Mouse (Mus musculus) stomach, embryonic 14.5 days (tissue): ENCODE measurements around the gene Ubxn6. TPM values are rescaled to one million over a fixed set of nuclear protein-coding genes. Genes with fewer than 3 reads are reported as not detected.

Experiments
- ATAC-seq: fragments of 200-750 bp; cut with Nextera tagmentation; 2 replicates; pipeline ENCODE4 v1.8.0; 2017; ENCODE audit warnings: low read depth, moderate TSS enrichment; ENCODE audit not compliant: insufficient number of reproducible peaks, insufficient read depth, low FRiP score
- H3K27ac ChIP-seq: fragments of 300-500 bp; sonication (generic); 2 replicates; pipeline ENCODE4 v1.5.1; 2014; ENCODE audit warnings: mild to moderate bottlenecking, low read length, moderate library complexity, mixed read lengths
- H3K27me3 ChIP-seq: fragments of 300-500 bp; sonication (generic); 2 replicates; pipeline ENCODE4 v1.6.1; 2014; ENCODE audit warnings: low read length, control low read depth, mixed read lengths; ENCODE audit not compliant: control insufficient read depth, insufficient read depth
- H3K36me3 ChIP-seq: fragments of 300-500 bp; sonication (generic); 2 replicates; pipeline ENCODE4 v1.6.1; 2014; ENCODE audit warnings: mild to moderate bottlenecking, control low read depth, low read length, moderate library complexity, mixed read lengths; ENCODE audit not compliant: control insufficient read depth, insufficient read depth
- H3K4me1 ChIP-seq: fragments of 300-500 bp; sonication (generic); 2 replicates; pipeline ENCODE4 v1.6.1; 2014; ENCODE audit warnings: low read length, control low read depth, mixed read lengths; ENCODE audit not compliant: control insufficient read depth, insufficient read depth
- H3K4me2 ChIP-seq: fragments of 300-500 bp; sonication (generic); replicated peaks from 2 replicates; pipeline ENCODE4 v1.6.1; 2014; ENCODE audit warnings: low read depth, low read length, control low read depth
- H3K4me3 ChIP-seq: fragments of 300-500 bp; sonication (generic); 2 replicates; pipeline ENCODE4 v1.5.1; 2014; ENCODE audit warnings: low read depth, low read length, control low read depth
- H3K9ac ChIP-seq: fragments of 300-500 bp; sonication (generic); replicated peaks from 2 replicates; pipeline ENCODE4 v1.6.1; 2014; ENCODE audit warnings: low read depth, mild to moderate bottlenecking, control low read depth, low read length, moderate library complexity, mixed read lengths
- H3K9me3 ChIP-seq: fragments of 300-500 bp; sonication (generic); 2 replicates; pipeline ENCODE4 v1.6.1; 2016; ENCODE audit warnings: low read depth, low read length, control low read depth; ENCODE audit not compliant: control insufficient read depth
- WGBS: fragments of 180-500 bp; shearing (Covaris S2); extraction: QIAGEN DNeasy Blood & Tissue Kit; methylation state at CpG from one replicate; pipeline ENCODE4 v1.1.7; 2014; 5-methylcytosine and 5-hydroxymethylcytosine counted together
- polyA plus RNA-seq: library from polyadenylated mRNA; unstranded; fragments of >200 nt; fragmentation: Nextera tagmentation; extraction: Ambion mirVana; gene quantifications from 2 replicates; pipeline ENCODE4 v1.2.1, GENCODE M21; 2014

Gene Ubxn6
- polyA plus RNA-seq, 1 experiment from 2014 or later, result 41.9 TPM

GRCm38 (mm10) chr17:56112743-56113142 is 37.9 kb upstream of the Ubxn6 start:
- Histone ChIP-seq H3K36me3 (no peaks in the 10 kb centered on the region; the same call in 1 of the 2 replicates), H3K4me1 (no peaks in the 10 kb centered on the region), H3K27ac (no peak overlapping the region), H3K4me2 (no peak overlapping the region), H3K9ac (no peak overlapping the region), H3K9me3 (no peaks in the 10 kb centered on the region), H3K4me3 (no peak overlapping the region), H3K27me3 (no peaks in the 10 kb centered on the region)
- 82% methylated on average over 3 of the region's 3 CpGs for WGBS
- ATAC-seq, result no peak

GRCm38 (mm10) chr17:56111864-56112263 is 37.0 kb upstream of the Ubxn6 start:
- no peak overlapping the region for H3K4me3 ChIP-seq
- ATAC-seq, result no peak
- 48% methylated on average over 5 of the region's 5 CpGs for WGBS
- H3K27ac ChIP-seq, result no peak overlapping the region
- H3K27me3 ChIP-seq, result no peaks in the 10 kb centered on the region
- H3K9ac ChIP-seq, result no peak overlapping the region
- no peaks in the 10 kb centered on the region for H3K9me3 ChIP-seq
- H3K36me3 ChIP-seq, result no peaks in the 10 kb centered on the region; the same call in 1 of the 2 replicates
- H3K4me1 ChIP-seq, result no peaks in the 10 kb centered on the region
- no peak overlapping the region for H3K4me2 ChIP-seq

- H3K36me3 ChIP-seq, result no peaks in the 10 kb centered on the region; the same call in 1 of the 2 replicates
- H3K9ac ChIP-seq, result no peak overlapping the region
- H3K9me3 ChIP-seq, result no peaks in the 10 kb centered on the region
- no peak overlapping the region for H3K27ac ChIP-seq
- H3K27me3 ChIP-seq, result no peaks in the 10 kb centered on the region
- no peaks in the 10 kb centered on the region for H3K4me1 ChIP-seq
- no peak overlapping the region for H3K4me3 ChIP-seq
- no peak overlapping the region for H3K4me2 ChIP-seq
- WGBS, result 47% methylated on average over 1 of the region's 1 CpGs
- ATAC-seq, result no peak
Measured at GRCm38 (mm10) chr17:56111021-56111420, 36.2 kb upstream of the Ubxn6 start.

- WGBS, result 77% methylated on average over 4 of the region's 4 CpGs
- no peak for ATAC-seq
- H3K27me3 ChIP-seq, result no peaks in the 10 kb centered on the region
Measured at GRCm38 (mm10) chr17:56110571-56110970, 35.7 kb upstream of the Ubxn6 start.

GRCm38 (mm10) chr17:56109219-56110051 is 34.6 kb upstream of the Ubxn6 start, which contains the start of gene Plin4:
Plin4 (minus strand) TSS chr17:56109803.
- H3K27ac ChIP-seq, result peak within 1 kb of the TSS; percentile 1; the same call in 1 of the 2 replicates
- 0 out of 2 replicates have a peak, but pooled peaks have one; percentile 17 for ATAC-seq
- 45% methylated on average over 10 of the region's 10 CpGs for WGBS

More at GRCm38 (mm10) chr17:56110571-56110970, 35.7 kb upstream of the Ubxn6 start:
- no peaks in the 10 kb centered on the region; the same call in 1 of the 2 replicates for H3K36me3 ChIP-seq
- H3K27ac ChIP-seq, result no peak overlapping the region
- H3K4me2 ChIP-seq, result no peak overlapping the region
- no peak overlapping the region for H3K9ac ChIP-seq
- no peaks in the 10 kb centered on the region for H3K9me3 ChIP-seq
- no peak overlapping the region for H3K4me3 ChIP-seq
- no peaks in the 10 kb centered on the region for H3K4me1 ChIP-seq

GRCm38 (mm10) chr17:56108334-56109044 is 33.7 kb upstream of the Ubxn6 start:
- no peak for ATAC-seq
- WGBS, result 81% methylated on average over 6 of the region's 6 CpGs
- H3K9ac ChIP-seq, result no peak overlapping the region

More at GRCm38 (mm10) chr17:56109219-56110051, 34.6 kb upstream of the Ubxn6 start, which contains the start of gene Plin4:
- no peaks in the 10 kb centered on the region for H3K9me3 ChIP-seq
- no peaks in the 10 kb centered on the region; the same call in 1 of the 2 replicates for H3K36me3 ChIP-seq
- no peak within 1 kb of the TSS for H3K4me3 ChIP-seq
- no peak within 1 kb of the TSS for H3K4me2 ChIP-seq
- H3K27me3 ChIP-seq, result no peaks in the 10 kb centered on the region
- H3K9ac ChIP-seq, result no peak within 1 kb of the TSS
- H3K4me1 ChIP-seq, result no peaks in the 10 kb centered on the region

GRCm38 (mm10) chr17:56107736-56108135 is 32.9 kb upstream of the Ubxn6 start:
- Histone ChIP-seq H3K4me2 (no peak overlapping the region), H3K9me3 (no peaks in the 10 kb centered on the region), H3K27ac (no peak overlapping the region), H3K27me3 (no peaks in the 10 kb centered on the region), H3K36me3 (peaks cover 12% of the 10 kb centered on the region), H3K4me1 (no peaks in the 10 kb centered on the region), H3K4me3 (no peak overlapping the region), H3K9ac (no peak overlapping the region)
- 74% methylated on average over 2 of the region's 2 CpGs for WGBS
- ATAC-seq, result no peak

More at GRCm38 (mm10) chr17:56108334-56109044, 33.7 kb upstream of the Ubxn6 start:
- Histone ChIP-seq H3K4me2 (no peak overlapping the region), H3K27ac (peak overlapping the region; percentile 1; the same call in 1 of the 2 replicates), H3K9me3 (no peaks in the 10 kb centered on the region), H3K4me1 (no peaks in the 10 kb centered on the region), H3K36me3 (peaks cover 5% of the 10 kb centered on the region), H3K27me3 (no peaks in the 10 kb centered on the region), H3K4me3 (no peak overlapping the region)

- ATAC-seq, result no peak
- H3K27me3 ChIP-seq, result no peaks in the 10 kb centered on the region
Measured at GRCm38 (mm10) chr17:56106981-56107380, 32.2 kb upstream of the Ubxn6 start.

More at GRCm38 (mm10) chr17:56106981-56107380, 32.2 kb upstream of the Ubxn6 start:
- H3K27ac ChIP-seq, result no peak overlapping the region
- H3K4me1 ChIP-seq, result no peaks in the 10 kb centered on the region
- 72% methylated on average over 4 of the region's 4 CpGs for WGBS
- no peaks in the 10 kb centered on the region for H3K9me3 ChIP-seq
- H3K9ac ChIP-seq, result no peak overlapping the region
- no peak overlapping the region for H3K4me3 ChIP-seq
- H3K36me3 ChIP-seq, result peaks cover 19% of the 10 kb centered on the region
- no peak overlapping the region for H3K4me2 ChIP-seq
